Mouse (Mus musculus): ENCODE measurements at regions not wholly inside any gene's neighbourhood (a gene's known extent, or its start where the extent isn't known, plus 50 kb on each side); places are given as distances from the start of the nearest gene placed in this dataset.
A peak's percentile ranks its signal among the peaks of the same experiment; 100 is the strongest.

DNA sequence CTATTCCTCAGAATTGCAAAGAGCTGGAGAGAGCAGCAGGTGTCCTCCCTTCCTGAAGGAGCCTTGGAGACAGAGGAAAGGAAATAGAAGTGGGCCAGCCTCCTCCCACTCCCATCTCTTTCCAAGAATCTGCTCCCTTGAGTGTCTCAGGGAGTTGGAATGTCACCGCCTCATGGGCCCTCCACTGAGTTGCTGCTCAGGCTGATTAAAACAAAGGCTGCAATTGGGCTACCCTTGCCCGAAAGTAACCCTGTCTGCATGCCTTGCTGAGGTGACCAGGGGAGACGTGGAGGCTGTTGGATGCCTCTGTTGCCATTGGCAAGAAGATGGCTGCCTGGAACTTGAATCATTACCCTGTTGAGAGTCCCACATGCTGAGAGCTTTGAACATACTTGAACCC lies 59.7 kb upstream of the Abca1 start:
- DNase-seq, result peak; percentile 84 to 90

DNA sequence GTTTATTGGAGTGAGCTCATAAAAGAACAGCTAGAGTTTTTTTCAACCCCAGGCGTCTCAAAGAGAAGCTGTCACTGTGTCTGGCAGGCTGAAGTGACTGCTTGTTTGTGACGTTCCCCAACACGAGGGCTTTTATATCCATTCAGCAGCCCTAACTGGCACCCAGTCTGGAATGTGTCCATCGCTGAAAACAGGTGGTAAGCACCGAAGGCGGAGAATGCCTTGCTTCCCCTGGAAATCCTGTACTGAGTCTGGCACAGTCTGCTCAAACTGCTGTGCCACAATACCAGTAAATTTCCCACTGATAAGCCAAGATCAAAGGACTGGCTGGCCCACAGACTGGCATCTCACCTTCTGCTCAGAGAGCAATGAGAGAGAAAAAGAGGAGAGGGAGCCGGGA lies 59.1 kb upstream of the Abca1 start:
- peak; percentile 56 to 64 for DNase-seq

- DNase-seq, result no peak
Observed at GRCm38 (mm10) chr4:53218291-53218640, 58.6 kb upstream of the Abca1 start.

- DNase-seq, result peak; percentile 85 to 90
Observed at GRCm38 (mm10) chr4:53217608-53218290, 58.1 kb upstream of the Abca1 start.

GRCm38 (mm10) chr4:53212541-53212940 lies 52.8 kb upstream of the Abca1 start:
- no peak for DNase-seq

- DNase-seq, result no peak
Observed at GRCm38 (mm10) chr4:53210685-53211084, 51.0 kb upstream of the Abca1 start.

Data from heart, adult 18-20 months (tissue).